Mouse (Mus musculus) lung, embryonic 15.5 days (tissue): Measurements from ENCODE around the gene Rin1. TPM values are rescaled to one million over a fixed set of nuclear protein-coding genes. Genes with fewer than 3 reads are reported as not detected.

ENCODE experiments used
- ATAC-seq: fragments of 200-750 bp; cut with Nextera tagmentation; 2 replicates; pipeline ENCODE4 v1.8.0; 2017; ENCODE audit warnings: moderate number of reproducible peaks, borderline replicate concordance; ENCODE audit not compliant: low FRiP score, low TSS enrichment; ENCODE audit errors: extremely low read depth
- H3K27ac ChIP-seq: fragments of 300-500 bp; sonication (generic); 2 replicates; pipeline ENCODE4 v1.5.1; 2015; ENCODE audit warnings: moderate library complexity, mild to moderate bottlenecking, inconsistent platforms
- H3K27me3 ChIP-seq: fragments of 300-500 bp; sonication (generic); 2 replicates; pipeline ENCODE4 v1.6.1; 2015; ENCODE audit warnings: inconsistent platforms
- H3K36me3 ChIP-seq: fragments of 300-500 bp; sonication (generic); 2 replicates; pipeline ENCODE4 v1.6.1; 2015; ENCODE audit warnings: inconsistent platforms
- H3K4me1 ChIP-seq: fragments of 300-500 bp; sonication (generic); 2 replicates; pipeline ENCODE4 v1.6.1; 2015; ENCODE audit warnings: inconsistent platforms
- H3K4me2 ChIP-seq: fragments of 300-500 bp; sonication (generic); 2 replicates; pipeline ENCODE4 v1.6.1; 2015; ENCODE audit warnings: inconsistent platforms, mild to moderate bottlenecking, moderate library complexity
- H3K4me3 ChIP-seq: fragments of 300-500 bp; sonication (generic); 2 replicates; pipeline ENCODE4 v1.5.1; 2015; ENCODE audit warnings: mild to moderate bottlenecking, inconsistent platforms
- H3K9ac ChIP-seq: fragments of 300-500 bp; sonication (generic); 2 replicates; pipeline ENCODE4 v1.6.1; 2015; ENCODE audit warnings: inconsistent platforms
- H3K9me3 ChIP-seq: fragments of 300-500 bp; sonication (generic); 2 replicates; pipeline ENCODE4 v1.6.1; 2016; ENCODE audit warnings: inconsistent platforms
- WGBS: fragments of 180-500 bp; shearing (Covaris S2); methylation state at CpG from one replicate; pipeline ENCODE4 v1.1.7; 2015; 5-methylcytosine and 5-hydroxymethylcytosine counted together
- polyA plus RNA-seq: library from polyadenylated mRNA; unstranded; fragments of >200 nt; fragmentation: Nextera tagmentation; extraction: Ambion mirVana; gene quantifications from 2 replicates; pipeline ENCODE4 v1.2.1, GENCODE M21; 2015

Gene Rin1
- polyA plus RNA-seq, 1 experiment from 2014 or later = 2.7 TPM

DNA sequence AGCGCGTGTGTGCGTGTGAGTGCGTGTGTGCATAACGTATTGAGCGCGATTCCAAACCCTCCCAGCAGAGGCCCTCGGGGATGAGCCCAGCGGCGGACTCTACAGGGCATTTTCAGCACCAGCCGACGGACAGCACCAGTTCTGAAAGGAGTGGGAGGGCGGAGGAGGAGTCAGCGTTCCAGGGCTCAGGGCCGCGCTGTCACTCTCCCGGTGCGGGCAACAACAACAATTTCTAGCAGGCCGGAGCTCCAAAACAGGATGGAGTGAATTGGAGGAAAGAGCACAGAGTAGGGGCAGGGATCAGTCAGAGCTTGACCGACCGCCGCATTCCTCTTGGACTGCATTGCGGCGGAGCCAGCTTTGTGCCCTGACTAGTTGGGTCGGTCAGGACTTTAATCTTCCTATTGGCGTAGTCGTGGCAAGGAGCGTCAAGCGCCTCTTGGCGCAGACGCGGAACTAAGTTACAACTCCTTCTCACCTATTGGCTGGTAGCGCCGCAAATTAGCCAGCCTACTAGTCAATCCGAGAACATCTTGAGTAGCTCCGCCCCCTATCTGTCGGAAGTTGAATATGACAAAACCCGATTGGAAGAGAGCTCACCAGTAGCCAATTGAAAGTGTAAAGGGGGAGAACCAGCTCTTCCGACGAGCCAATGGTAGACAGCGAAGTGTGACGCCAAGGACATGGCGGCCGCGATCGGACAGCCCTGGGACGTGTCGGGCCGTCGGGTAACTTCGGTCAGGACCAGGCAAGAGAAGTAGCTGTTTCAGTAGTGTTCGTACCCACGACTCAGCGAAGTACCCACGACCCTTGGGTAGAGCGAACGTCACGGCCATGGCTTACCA is 37.8 kb downstream of the Rin1 start, which contains the start of gene Yif1a:
Gene Yif1a, plus strand, starts transcription at position 655 of the 845 bp plus-strand sequence.
- WGBS = under 1% methylated on average over 58 of the region's 58 CpGs
- Histone ChIP-seq H3K4me1 (peaks cover 25% of the 10 kb centered on the region), H3K27me3 (peaks cover 35% of the 10 kb centered on the region), H3K4me3 (peak within 1 kb of the TSS; percentile 81), H3K9ac (peak within 1 kb of the TSS; percentile 68), H3K9me3 (no peaks in the 10 kb centered on the region), H3K36me3 (peaks cover 24% of the 10 kb centered on the region), H3K27ac (peak within 1 kb of the TSS; percentile 81), H3K4me2 (peak within 1 kb of the TSS; percentile 85)
- ATAC-seq = peak; percentile 92

DNA sequence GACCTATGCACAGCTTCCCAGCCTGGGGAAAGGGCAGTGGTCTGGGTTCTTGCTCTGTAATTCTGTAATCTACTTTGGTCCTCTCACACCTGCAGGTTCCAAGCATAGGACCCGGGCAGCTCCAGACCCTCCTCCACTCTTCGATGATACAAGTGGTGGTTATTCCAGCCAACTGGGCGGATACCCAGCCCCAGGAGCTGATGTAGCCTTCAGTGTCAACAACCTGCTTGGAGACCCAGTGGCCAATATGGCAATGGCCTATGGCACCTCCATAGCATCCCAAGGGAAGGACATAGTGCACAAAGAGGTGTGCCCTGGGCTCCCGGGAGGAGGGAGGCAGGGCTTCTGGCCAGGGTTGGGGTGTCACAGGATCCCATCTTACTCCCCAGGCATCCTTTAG is 39.0 kb downstream of the Rin1 start:
- Histone ChIP-seq H3K4me3 (peak overlapping the region; percentile 81), H3K9me3 (no peaks in the 10 kb centered on the region), H3K9ac (no peak overlapping the region; the same call in 1 of the 2 replicates), H3K4me2 (peak overlapping the region; percentile 85), H3K27ac (no peak overlapping the region), H3K4me1 (peaks cover 31% of the 10 kb centered on the region), H3K27me3 (peaks cover 23% of the 10 kb centered on the region), H3K36me3 (peaks cover 24% of the 10 kb centered on the region)
- WGBS = 83% methylated on average over 4 of the region's 4 CpGs
- ATAC-seq = no peak

DNA sequence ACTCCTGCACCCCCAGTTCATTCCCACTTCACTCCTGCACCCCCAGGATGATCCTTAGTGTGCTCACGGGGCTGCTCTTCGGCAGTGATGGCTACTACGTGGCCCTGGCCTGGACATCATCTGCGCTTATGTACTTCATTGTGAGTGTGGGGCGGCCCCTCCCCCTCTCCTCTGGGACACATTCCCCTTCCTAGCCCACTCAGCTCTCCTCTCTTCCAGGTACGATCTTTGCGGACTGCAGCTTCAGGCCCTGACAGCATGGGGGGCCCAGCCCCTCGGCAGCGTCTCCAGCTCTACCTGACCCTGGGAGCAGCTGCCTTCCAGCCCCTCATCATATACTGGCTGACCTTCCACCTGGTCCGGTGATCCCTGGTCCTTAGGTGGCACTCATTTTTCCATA is 41.8 kb downstream of the Rin1 start:
- H3K27me3 ChIP-seq = peaks cover 11% of the 10 kb centered on the region
- WGBS = 88% methylated on average over 10 of the region's 10 CpGs
- no peak overlapping the region for H3K9ac ChIP-seq
- peaks cover 33% of the 10 kb centered on the region for H3K4me1 ChIP-seq
- no peak overlapping the region for H3K4me3 ChIP-seq
- no peak overlapping the region for H3K4me2 ChIP-seq
- no peak for ATAC-seq
- H3K36me3 ChIP-seq = peaks cover 24% of the 10 kb centered on the region
- no peak overlapping the region for H3K27ac ChIP-seq
- no peaks in the 10 kb centered on the region for H3K9me3 ChIP-seq

DNA sequence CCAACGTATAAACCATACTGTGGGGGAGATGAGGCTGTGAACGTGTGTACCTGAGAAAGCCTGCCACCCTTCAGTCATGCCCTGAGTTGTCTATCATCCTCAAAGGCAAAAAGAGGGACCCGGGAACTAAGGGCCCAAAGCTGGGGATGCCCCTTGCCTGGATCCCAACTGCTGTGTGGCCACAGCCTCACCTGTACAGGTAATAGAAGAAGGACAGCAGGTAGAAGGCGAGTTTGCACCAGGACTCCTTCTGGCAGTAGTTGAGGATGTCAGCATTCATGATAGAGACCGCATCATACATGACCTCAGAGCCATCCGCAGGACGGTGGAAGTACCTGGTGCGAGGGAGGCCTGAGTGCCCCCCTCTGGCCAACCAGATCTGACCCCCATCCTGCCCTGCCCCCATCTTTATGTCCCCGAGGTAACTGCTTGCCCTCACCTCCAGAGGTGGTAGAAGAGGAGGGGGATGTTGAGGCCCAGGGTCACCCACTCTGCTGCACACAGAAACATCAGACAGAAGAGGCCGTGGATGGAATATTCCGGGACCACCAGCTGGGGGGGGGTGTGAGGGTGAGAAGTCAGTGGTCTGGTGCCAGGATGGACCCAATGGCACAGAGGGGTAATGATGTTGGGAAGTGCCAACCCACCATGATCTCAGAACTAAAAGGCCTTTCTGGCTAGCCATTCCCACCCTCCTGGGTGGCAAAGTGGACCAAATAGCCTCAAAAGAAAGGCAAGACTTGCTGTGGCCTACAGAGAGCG is 43.4 kb downstream of the Rin1 start:
- H3K4me3 ChIP-seq = no peak overlapping the region
- H3K27me3 ChIP-seq = peaks cover 16% of the 10 kb centered on the region
- WGBS = 64% methylated on average over 12 of the region's 12 CpGs
- no peak for ATAC-seq
- no peak overlapping the region for H3K27ac ChIP-seq
- H3K9ac ChIP-seq = no peak overlapping the region
- H3K4me2 ChIP-seq = no peak overlapping the region
- H3K36me3 ChIP-seq = peaks cover 24% of the 10 kb centered on the region
- no peaks in the 10 kb centered on the region for H3K9me3 ChIP-seq
- H3K4me1 ChIP-seq = peaks cover 36% of the 10 kb centered on the region

GRCm38 (mm10) chr19:5094243-5094632 is 44.0 kb downstream of the Rin1 start:
- Histone ChIP-seq H3K4me2 (no peak overlapping the region), H3K27ac (no peak overlapping the region), H3K4me3 (no peak overlapping the region), H3K9me3 (no peaks in the 10 kb centered on the region), H3K9ac (no peak overlapping the region), H3K36me3 (peaks cover 24% of the 10 kb centered on the region), H3K4me1 (peaks cover 37% of the 10 kb centered on the region), H3K27me3 (peaks cover 16% of the 10 kb centered on the region)
- ATAC-seq = peak; percentile 35
- WGBS = under 1% methylated on average over 21 of the region's 21 CpGs

DNA sequence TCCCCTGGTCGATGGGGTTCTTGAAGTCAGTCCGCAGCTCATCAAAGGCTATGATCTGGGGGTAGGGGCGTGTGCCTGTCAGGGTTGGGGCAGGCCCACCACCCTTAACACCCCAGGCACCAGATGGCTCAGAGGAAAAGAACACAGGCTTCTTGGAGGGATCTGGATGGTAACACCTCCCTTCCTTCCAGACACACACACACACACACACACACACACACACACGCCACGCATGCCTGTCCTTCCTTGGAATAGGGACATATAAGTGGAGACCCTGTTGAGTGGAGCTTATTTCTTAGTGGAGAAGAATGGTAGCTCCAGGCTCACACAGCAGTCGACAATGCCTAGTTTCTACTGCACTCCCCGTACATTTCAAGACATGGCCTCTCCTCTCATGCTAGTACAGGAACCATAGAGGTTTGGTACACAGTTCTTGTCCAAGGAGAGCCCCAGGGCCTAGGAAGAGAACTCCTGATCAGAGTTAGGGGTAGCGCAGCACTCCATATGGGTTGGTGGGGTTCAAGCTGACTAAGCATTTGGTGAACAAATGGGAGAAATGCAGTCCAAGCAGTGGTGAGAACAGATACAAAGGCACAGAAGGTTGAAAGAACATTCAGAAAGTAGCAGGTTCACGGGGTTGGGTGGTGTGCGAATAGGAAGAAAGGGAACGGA is 44.6 kb downstream of the Rin1 start:
- no peak overlapping the region for H3K4me2 ChIP-seq
- H3K9me3 ChIP-seq = no peaks in the 10 kb centered on the region
- H3K36me3 ChIP-seq = peaks cover 28% of the 10 kb centered on the region
- no peak overlapping the region for H3K4me3 ChIP-seq
- no peak overlapping the region for H3K27ac ChIP-seq
- no peak for ATAC-seq
- peaks cover 16% of the 10 kb centered on the region for H3K27me3 ChIP-seq
- H3K4me1 ChIP-seq = peaks cover 34% of the 10 kb centered on the region
- H3K9ac ChIP-seq = no peak overlapping the region
- WGBS = 44% methylated on average over 11 of the region's 11 CpGs

DNA sequence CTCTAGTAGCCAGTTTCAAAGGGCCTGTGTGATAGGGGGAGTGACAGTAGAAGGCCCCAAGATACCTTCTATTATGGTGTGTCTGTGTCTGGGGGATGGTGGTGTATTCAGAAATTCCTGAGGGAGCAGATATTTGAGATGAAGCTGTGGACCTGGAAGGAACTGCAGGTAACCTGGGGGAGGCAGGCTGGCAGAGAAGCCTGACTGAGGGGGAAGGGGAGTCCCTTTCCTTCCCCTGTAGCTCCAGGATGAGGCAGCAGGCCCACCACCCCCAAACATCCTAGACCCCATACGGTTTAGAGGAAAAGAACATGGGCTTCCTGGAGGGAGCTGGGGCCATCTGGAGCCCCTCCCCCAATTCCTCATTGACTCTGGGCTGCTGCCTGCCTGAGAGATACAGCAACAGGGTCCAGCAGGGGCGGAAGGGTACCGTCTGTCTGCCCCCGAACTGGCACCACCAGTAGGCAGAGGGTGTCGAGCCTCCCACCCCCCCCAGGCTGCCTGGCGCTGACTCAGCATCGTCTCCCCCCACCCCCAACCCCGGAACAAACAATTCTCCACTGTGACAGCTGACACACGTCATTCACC is 45.7 kb downstream of the Rin1 start:
- Histone ChIP-seq H3K36me3 (peaks cover 31% of the 10 kb centered on the region), H3K27ac (no peak overlapping the region), H3K4me1 (peaks cover 34% of the 10 kb centered on the region), H3K4me2 (no peak overlapping the region), H3K9me3 (no peaks in the 10 kb centered on the region), H3K4me3 (no peak overlapping the region), H3K27me3 (peaks cover 16% of the 10 kb centered on the region), H3K9ac (no peak overlapping the region)
- 5% methylated on average over 9 of the region's 9 CpGs for WGBS
- ATAC-seq = no peak

DNA sequence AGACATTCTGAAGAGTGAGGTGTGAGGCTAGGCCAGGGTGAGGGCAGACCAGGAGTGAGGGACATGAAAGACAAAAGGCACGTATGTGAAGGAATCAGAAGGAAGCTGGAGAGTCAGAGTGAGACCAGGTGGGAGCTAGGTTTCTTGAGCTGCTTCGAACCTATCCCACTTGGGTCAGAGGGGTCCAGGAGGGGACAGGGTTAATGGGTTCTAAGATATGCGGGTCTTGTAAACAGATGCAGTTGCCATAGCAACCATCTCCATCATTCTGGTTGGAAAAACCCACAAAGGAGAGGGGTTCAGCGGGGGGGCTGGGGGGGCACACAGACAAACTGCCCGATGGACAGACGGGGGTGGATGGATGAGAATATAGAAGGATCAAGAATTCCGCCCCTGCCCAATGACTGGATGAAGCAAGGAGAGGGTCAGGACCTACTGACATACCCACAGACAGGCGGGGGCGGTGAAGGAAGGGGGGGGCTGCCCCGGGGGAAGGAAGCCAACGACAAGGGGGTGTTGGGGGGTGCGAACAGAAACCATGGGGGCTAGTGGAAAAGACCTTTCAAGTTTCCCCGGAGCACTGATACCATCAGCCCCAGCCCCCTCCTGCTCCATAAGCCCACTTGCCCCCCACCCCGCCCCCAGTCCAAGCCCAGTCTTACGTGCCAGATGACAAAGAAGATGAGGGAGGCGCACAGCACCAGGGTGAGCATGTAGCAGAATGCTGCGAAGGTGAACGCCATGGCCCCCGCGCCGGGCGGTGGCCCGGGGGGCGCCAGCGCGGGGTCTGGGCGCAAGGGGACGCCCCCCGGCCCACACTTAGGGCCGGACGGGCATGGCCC is 47.5 kb downstream of the Rin1 start:
- 4% methylated on average over 27 of the region's 31 CpGs for WGBS
- H3K27ac ChIP-seq = no peak overlapping the region
- ATAC-seq = 0 out of 2 replicates have a peak, but pooled peaks have one; percentile 3

GRCm38 (mm10) chr19:5098363-5099143 is 48.3 kb downstream of the Rin1 start, which contains the start of gene Cnih2:
TSS of gene Cnih2 (minus strand) at chr19:5098521.
- Histone ChIP-seq H3K4me3 (peak within 1 kb of the TSS; percentile 57), H3K9ac (peak within 1 kb of the TSS; percentile 61), H3K4me1 (peaks cover 34% of the 10 kb centered on the region), H3K36me3 (peaks cover 41% of the 10 kb centered on the region), H3K27me3 (peaks cover 16% of the 10 kb centered on the region), H3K4me2 (peak within 1 kb of the TSS; percentile 100), H3K9me3 (no peaks in the 10 kb centered on the region), H3K27ac (no peak within 1 kb of the TSS)
- 3% methylated on average over 48 of the region's 48 CpGs for WGBS
- ATAC-seq = peak; percentile 75; the same call in 1 of the 2 replicates

More for the DNA sequence above, 47.5 kb downstream of the Rin1 start:
- Histone ChIP-seq H3K9ac (peak overlapping the region; percentile 61), H3K36me3 (peaks cover 36% of the 10 kb centered on the region), H3K9me3 (no peaks in the 10 kb centered on the region), H3K4me1 (peaks cover 34% of the 10 kb centered on the region), H3K4me3 (peak overlapping the region; percentile 57), H3K27me3 (peaks cover 16% of the 10 kb centered on the region), H3K4me2 (peak overlapping the region; percentile 100)

- Histone ChIP-seq H3K27me3 (no peaks in the 10 kb centered on the region), H3K27ac (peak overlapping the region; percentile 94), H3K9ac (peak overlapping the region; percentile 86), H3K9me3 (no peaks in the 10 kb centered on the region), H3K4me2 (peak overlapping the region; percentile 89), H3K4me3 (peak overlapping the region; percentile 80), H3K36me3 (peaks cover 46% of the 10 kb centered on the region), H3K4me1 (peaks cover 35% of the 10 kb centered on the region)
- ATAC-seq = no peak
- WGBS = 5% methylated on average over 9 of the region's 9 CpGs
Measured at GRCm38 (mm10) chr19:5106074-5106473, 55.8 kb downstream of the Rin1 start.
